Mouse (Mus musculus): ENCODE data around the gene Astn2. TPM values are rescaled to one million over a fixed set of nuclear protein-coding genes. Genes with fewer than 3 reads are reported as not detected.

The Astn2 gene
- total RNA-seq, 2 experiments from 2014 or later: 0.52 to 0.84 TPM

GRCm38 (mm10) chr4:66314806-66315484 is 89.5 kb downstream of the Astn2 start:
- DNase-seq: no peak
- intact Hi-C loops (cut with DNase I): no loop called here

GRCm38 (mm10) chr4:66312733-66313132 is 91.7 kb downstream of the Astn2 start:
- intact Hi-C loops (cut with DNase I): no loop called here

DNA sequence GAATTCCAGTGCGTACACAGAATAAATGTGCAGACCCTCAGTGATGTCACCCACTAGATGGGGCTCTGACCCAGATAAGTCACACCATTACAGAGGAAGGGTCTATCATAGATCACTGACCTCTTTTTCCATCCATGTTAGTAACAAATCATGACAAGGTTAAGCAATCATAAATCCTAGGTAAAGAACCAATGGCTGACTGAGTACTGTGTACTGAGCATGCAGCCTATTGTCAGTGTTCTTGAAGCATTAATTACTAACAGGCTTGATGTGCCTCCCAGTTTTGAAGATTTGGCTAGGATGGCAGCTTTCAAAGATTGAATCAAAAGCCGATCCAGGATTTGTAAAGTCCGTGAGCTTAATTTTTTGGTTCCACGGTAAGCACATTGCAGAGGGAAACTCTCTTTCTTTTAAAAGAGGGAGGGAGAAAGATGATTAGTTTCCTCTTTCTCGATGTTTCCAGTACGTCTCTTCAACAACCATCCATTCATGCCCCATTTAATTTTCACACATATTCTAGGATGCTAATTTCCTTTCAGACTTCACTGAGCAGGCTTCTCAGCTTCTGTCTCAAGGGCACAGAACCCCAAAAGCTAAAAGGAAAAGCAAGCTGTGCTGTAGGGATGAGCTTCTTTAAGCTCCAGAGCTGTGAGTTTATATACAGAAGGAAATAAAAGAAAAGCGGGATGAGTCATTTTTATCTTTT is 93.9 kb downstream of the Astn2 start:
- intact Hi-C loops (cut with DNase I): no loop called here
- no peak for DNase-seq

More at GRCm38 (mm10) chr4:66312733-66313132, 91.7 kb downstream of the Astn2 start:
- DNase-seq: no peak

- DNase-seq: no peak
- intact Hi-C loops (cut with DNase I): no loop called here
Measured at GRCm38 (mm10) chr4:66306377-66306776, 98.0 kb downstream of the Astn2 start.

GRCm38 (mm10) chr4:66302686-66303310 is 101.6 kb downstream of the Astn2 start:
- DNase-seq: no peak
- intact Hi-C loops (cut with DNase I): no loop called here

- no peak for DNase-seq
- intact Hi-C loops (cut with DNase I): no loop called here
Measured at GRCm38 (mm10) chr4:66285034-66285433, 119.4 kb downstream of the Astn2 start.

- no peak for DNase-seq
Measured at GRCm38 (mm10) chr4:66276096-66276495, 128.3 kb downstream of the Astn2 start.

GRCm38 (mm10) chr4:66271550-66272117 is 132.8 kb downstream of the Astn2 start:
- DNase-seq: no peak
- intact Hi-C loops (cut with DNase I): no loop called here

More at GRCm38 (mm10) chr4:66276096-66276495, 128.3 kb downstream of the Astn2 start:
- intact Hi-C loops (cut with DNase I): no loop called here

DNA sequence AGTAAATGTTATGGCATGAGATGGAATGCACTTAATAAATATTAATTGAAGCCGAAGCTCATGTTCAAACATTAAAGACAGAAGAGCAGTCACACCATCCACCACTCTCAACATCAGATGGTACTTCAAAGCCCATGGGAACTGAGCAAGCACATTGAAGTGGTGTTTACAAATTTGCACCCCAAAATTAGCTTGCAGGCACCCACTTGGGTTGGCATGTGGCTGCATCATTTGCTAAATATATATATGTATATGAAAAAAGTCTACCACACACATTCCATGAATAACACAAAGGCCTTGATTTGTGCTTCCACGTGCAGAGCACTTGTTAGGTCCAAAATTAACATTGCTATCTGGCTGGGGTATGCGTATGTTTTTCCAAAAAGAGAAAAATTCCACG is 140.4 kb downstream of the Astn2 start:
- intact Hi-C loops (cut with DNase I): no loop called here

GRCm38 (mm10) chr4:66261276-66261675 is 143.1 kb downstream of the Astn2 start:
- no peak for DNase-seq

More for the DNA sequence above, 140.4 kb downstream of the Astn2 start:
- DNase-seq: no peak

GRCm38 (mm10) chr4:66258905-66259304 is 145.5 kb downstream of the Astn2 start:
- intact Hi-C loops (cut with DNase I): no loop called here
- no peak for DNase-seq

More at GRCm38 (mm10) chr4:66261276-66261675, 143.1 kb downstream of the Astn2 start:
- intact Hi-C loops (cut with DNase I): no loop called here

GRCm38 (mm10) chr4:66254695-66255492 is 149.5 kb downstream of the Astn2 start:
- intact Hi-C loops (cut with DNase I): no loop called here
- DNase-seq: no peak

DNA sequence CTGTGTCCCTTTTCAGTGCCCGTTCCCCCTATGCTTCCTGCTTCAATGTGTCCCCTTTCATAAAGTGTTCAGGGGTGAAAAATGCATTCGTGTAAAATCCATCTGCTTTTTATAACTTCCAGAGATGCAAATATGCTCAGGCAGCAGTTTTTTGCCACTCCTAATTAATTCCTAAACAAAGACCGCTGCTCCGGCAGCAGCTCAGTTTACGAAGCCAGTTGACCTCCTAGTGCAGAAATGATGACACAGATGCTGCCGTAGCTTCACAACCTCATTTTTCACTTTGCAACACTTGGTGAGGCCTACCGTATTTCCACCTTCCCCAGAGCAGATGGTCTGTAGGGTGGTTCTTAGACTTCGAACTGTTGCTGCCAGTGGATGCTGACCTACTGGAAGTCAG is 155.9 kb downstream of the Astn2 start:
- intact Hi-C loops (cut with DNase I): no loop called here

GRCm38 (mm10) chr4:66242683-66243082 is 161.7 kb downstream of the Astn2 start:
- DNase-seq: no peak
- intact Hi-C loops (cut with DNase I): no loop called here

More for the DNA sequence above, 155.9 kb downstream of the Astn2 start:
- DNase-seq: no peak

- intact Hi-C loops (cut with DNase I): no loop called here
- DNase-seq: no peak
Measured at GRCm38 (mm10) chr4:66232799-66233198, 171.6 kb downstream of the Astn2 start.

- DNase-seq: no peak
- intact Hi-C loops (cut with DNase I): no loop called here
Measured at GRCm38 (mm10) chr4:66232350-66232749, 172.1 kb downstream of the Astn2 start.

- DNase-seq: no peak
- intact Hi-C loops (cut with DNase I): no loop called here
Measured at GRCm38 (mm10) chr4:66230735-66231134, 173.7 kb downstream of the Astn2 start.

DNA sequence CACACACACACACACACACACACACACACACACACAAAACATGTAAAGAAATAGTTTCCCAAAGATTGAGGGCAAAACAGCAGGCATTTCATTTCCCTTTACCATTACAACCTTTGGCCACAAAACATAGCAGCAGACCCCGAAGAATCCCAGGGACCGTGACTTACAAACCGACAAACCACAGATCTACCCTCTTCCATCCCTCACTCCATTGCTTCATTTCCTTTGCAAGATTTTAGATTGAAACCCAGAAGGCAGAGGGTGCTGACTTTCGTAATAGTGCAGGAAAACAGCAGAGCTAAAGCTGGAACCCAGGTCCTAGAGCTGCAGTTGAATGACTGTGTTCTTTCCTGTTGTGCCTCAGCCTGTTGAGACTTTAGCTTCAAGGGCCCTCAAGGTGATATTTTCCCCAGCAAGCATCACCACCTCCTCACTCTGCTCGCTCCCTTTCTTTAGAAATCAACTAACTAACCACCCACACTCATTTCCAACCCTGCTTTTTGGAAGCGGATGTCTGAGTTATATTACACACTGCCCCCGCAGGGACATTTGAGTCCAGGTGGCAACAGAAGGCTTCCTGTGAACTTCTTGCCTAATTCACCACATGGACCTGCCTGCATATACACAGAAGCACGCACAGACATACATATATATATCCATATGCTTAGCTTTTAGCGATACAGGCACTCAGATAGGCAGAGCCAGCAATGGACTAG is 181.7 kb downstream of the Astn2 start:
- DNase-seq: no peak
- intact Hi-C loops (cut with DNase I): no loop called here

GRCm38 (mm10) chr4:66215170-66215618 is 189.2 kb downstream of the Astn2 start:
- DNase-seq: peak; percentile 17 to 22
- intact Hi-C loops (cut with DNase I): no loop called here

DNA sequence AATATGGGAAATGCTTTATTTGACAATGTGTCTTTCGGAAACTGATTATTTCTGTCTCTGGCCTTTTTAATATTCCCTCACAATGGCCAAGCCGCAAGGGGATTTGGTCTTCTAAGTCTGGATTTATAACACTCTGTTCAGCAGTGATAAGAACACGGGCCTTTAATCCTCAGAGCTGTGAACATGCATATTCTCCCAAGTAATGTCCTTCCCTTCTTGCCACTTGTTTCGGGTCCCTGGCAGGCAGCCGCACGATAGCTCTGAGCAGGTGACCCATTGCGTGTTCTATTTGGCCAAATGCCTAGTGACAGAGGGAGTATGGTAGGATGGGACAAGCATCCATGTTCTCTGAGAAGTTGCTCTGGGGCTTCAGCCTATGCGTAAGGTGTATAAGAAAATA is 214.8 kb downstream of the Astn2 start:
- intact Hi-C loops (cut with DNase I): no loop called here
- DNase-seq: no peak
